Mouse (Mus musculus) cerebellum, adult 9-10 months (tissue): ENCODE data around the gene U2surp.

Experiments
- DNase-seq: peaks from one replicate; pipeline ENCODE4 v3.0.0; 2022

Gene U2surp

DNA sequence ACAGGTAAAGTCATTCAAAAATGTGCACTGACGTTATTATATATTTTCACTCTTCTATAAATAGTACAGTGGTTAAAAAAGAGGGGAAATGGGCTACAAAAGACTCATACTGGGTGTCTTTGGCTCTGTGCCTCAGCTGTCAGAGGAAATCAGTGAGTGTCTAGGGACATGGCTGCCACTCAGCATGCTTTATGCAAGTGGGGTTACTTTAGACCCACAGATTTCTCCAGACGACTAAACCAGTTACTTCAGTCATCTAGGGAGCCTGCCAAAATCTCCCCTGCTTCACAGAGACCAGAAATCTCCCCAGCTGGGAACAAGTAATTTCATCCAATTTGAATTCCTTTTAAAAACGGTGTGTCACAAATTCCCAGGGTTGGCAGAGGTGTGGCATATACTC, 59.9 kb downstream of the U2surp start:
- DNase-seq, result peak; percentile 18

DNA sequence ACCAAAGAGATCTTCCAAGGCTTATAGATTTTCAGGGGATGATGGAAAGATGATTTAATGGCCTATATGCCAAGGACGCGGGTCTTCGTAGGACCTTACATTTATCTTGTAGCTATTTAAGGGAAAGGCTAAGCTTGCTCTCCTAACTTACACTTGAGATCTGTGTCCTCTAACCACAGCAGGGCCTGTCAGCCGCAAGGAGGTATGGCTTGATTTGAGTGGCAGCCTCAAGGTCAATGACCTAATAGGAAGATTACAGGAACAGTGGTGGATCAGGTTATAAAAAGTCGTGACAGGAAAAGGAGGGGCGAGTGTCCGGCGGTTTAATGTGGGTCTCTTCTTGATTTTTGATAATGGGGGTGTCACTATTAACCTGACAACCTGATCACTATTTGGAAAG, 61.2 kb downstream of the U2surp start:
- no peak for DNase-seq

DNA sequence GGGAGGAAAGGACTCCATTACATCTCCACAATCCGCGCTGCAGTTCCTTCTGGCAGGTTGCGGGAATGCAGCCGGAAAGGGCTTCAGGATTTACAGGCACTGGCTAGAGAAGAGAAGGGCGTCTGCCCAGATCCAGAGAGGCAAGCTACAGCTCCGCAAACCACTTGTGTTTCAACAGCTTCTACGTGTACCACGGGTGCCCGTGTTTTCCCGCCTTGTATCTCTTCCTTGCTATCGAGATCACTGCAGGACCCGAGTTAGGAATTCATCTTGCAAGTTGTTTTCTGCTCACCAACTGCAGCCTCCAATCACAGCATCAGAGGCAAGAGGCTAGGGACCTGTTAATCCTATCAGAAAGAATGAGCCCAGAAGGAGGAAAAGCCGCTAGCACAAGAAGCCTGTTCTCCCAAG, 69.5 kb downstream of the U2surp start:
- DNase-seq, result no peak

DNA sequence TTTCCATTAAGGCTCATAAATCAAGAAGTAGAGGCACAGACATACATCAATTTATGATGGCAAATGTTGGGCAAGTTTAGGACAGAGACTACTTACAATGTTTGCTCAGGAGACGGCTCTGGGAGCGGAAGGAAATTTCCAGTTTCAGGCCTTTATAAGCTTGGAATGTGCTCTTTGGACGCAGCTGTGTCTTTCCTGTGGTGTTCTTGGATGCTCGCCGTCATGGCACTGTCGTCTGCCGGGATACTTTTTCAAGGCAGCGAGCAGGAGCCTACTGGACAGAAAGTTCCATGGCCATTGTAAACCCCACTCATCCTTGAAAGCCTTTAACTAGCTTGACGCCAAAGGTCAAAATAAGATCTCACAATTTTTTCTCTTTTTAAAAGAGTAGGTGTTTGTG, 73.9 kb downstream of the U2surp start:
- DNase-seq, result no peak

DNA sequence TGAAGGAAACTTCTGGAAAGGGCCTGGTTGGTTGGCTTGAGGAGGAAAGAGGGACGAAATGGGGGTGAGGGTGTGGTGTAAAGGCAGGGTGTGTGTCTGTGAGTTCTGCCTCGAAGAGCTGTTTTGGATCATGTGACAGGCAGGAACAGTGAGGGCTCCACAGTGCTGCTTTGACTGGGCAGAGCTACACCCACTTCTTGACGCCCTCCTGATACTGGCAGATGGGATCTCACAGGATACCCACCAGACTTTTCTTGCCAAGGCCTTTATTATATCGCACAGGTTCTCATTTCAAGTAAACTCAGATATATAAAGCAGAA, 75.5 kb downstream of the U2surp start:
- no peak for DNase-seq

DNA sequence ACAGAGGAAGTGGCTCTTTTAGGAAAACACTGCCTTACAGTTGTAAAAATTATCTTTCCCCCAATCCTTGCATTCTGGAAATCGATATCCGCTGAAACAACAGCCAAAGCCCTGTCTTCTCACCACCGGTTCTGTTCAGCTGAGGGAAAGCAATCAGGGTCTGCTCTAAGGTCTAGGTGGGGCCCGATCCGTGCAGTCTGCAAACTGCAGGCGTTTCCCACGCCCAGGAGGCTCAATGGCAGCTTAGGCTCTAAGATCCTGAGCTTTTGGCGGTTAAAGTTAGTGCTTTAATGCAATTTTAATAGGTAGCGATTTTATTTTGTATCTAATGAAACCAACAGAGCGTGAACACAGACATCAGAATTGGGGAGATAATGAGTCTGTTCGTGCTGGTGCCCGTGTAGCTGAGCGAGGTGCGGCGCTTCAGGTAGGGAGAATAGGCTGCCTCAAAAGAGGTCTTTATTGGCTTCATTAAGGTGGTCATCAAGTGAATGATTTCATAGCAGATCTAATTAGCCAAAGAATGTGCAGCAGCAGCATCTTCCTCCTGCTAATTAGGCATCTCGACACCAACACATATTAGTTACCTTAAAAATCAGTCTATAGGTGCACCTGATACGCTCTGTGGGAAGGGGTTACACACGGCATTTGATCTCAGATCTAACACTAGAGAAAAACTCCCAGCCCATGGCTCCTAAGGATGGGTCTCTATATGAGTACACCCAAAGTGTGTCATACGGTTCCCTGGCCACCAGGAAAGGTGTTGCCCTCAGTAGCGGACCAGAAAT, 76.1 kb downstream of the U2surp start:
- no peak for DNase-seq

DNA sequence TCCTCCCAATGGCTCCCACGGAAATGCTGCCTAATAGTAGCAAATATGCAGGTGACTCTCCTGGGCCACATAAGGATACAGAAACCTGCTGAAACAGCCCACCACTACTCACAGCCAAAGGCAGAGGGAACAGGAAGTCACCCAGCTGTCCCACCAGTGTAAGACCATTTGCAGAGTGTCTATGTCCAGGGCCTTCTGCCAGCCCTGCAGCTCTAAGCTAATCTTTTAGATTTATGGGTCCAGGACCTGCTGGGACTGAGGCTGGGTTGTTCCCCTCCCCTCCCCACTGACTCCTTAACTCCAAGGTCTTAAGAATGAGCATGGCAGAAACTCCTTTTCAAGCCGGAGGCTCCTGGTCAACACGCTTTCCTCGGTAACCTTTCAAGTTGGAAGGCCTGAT, 83.5 kb downstream of the U2surp start:
- DNase-seq, result no peak

DNA sequence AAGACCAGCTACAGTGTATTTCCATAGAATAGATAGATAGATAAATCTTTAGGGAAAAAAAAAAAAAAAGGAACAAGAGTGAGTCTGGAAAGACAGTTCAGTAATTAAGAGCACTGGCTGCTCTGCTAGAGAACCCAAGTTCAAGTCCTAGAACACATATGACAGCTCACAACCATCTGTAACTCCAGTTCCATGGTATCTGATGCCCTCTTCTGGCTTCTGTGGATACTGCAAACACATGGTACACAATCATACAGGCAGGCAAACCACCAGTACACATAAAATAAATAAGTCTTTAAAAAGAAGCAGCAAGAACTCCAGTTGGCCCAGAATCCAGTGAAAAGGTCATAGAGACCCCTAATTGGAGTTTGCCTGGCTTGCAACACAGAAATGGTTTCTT, 97.9 kb downstream of the U2surp start:
- DNase-seq, result no peak

DNA sequence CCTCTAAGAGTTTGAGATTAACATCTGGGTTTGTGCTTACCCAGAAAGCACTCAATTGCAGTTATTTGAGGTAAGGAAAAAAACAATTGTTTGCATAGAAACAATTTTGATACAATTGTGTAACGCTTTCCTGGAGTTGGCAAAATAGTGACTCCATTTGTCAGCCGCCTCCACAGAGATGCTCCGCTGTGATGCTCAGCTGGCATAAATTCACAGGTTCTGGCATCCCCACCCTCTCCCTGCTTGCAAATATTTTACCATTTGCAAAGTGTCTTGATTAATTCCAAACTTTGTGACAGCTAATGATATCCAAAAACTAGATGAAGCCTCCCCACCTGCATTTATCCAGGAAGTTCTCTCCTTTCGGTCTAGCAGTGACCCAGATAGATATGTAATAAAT, 99.7 kb downstream of the U2surp start:
- no peak for DNase-seq

DNA sequence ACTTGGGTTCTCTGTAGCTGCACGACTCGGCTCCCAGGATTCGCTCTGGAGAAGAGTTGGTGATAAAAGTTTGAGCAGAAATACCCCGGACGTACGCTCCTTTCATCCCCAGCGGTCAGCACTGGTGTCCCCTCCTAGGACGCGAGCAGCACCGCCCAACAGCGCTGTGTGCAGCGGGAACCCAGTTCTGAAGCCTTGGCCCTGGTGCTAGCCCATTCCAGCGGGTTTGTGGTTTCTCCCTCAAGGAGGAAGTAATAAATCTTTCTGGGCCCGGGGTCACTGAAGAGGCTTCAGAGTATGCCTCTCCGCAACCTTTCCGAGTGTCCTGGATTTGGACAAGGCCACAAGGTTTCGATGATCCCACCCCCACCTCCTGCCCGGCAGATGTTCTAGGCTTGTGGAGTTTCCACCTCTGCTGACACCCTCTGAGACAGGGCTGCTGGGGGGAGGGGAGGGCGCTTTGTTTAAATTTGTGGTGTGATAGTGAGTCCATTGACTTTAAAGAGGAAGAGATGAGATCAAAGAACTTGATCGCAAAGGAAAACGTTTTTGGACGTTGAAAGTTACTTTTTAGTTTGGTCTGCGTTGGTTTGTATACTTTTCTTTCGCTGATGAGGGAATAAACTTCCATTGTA, 104.1 kb downstream of the U2surp start:
- DNase-seq, result peak; percentile 14
